Mouse (Mus musculus): ENCODE measurements around the gene Pbx3. TPM values are rescaled to one million over a fixed set of nuclear protein-coding genes. Genes with fewer than 3 reads are reported as not detected.

Pbx3 gene
- total RNA-seq (2023) = 10 to 100 TPM; 18.4 to 20.6 TPM

DNA sequence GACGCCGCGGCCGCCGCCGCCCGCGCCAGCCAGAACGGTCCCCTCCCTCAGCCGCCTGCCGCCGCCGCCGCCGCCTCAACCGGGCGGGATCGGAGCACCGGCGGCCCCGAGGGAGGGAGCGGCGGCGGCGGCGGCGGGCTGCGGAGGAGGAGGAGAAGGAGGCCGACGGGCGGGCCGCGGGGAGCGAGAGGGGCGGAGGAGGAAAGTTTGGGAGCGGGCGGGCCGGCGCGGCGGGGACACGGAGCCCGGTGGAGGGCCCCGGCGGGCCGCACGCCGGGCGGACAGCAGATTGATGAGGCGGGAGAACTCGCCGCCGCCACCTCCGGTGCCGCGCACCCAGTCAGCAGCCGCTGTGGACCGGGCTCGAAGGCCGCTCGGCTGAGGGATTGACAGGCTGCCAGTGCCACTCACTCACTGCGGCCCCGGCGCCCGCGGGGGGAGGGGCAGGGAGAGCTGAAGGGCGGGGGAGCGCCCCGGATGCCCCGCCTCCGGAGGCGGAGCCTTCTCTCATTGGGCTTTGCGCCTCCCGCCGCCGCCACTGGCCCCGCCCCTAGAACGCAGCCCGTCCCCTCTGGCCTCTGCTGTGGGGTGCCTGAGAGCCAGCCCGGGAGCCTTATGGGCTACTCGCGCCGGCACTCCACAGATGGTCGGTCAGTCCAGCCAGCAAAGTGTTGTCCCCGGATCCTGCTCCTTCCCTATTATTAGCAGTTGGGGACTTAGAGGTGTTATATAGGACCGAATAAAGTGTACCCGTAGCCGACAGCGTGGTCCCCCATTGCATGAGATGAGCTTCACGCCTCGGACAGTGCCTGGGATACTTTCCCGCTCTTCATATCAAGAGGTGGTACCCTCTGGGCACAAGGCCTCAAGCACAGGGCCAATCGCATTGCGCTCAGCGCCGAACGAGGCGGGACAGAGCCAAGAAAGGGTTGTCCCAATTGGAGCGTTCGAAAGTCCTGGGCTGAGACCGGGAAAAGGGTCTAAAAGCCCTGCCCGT, at the start of gene Pbx3:
TSS of gene Pbx3 (minus strand) at position 838 of the 997 bp plus-strand sequence.

DNA sequence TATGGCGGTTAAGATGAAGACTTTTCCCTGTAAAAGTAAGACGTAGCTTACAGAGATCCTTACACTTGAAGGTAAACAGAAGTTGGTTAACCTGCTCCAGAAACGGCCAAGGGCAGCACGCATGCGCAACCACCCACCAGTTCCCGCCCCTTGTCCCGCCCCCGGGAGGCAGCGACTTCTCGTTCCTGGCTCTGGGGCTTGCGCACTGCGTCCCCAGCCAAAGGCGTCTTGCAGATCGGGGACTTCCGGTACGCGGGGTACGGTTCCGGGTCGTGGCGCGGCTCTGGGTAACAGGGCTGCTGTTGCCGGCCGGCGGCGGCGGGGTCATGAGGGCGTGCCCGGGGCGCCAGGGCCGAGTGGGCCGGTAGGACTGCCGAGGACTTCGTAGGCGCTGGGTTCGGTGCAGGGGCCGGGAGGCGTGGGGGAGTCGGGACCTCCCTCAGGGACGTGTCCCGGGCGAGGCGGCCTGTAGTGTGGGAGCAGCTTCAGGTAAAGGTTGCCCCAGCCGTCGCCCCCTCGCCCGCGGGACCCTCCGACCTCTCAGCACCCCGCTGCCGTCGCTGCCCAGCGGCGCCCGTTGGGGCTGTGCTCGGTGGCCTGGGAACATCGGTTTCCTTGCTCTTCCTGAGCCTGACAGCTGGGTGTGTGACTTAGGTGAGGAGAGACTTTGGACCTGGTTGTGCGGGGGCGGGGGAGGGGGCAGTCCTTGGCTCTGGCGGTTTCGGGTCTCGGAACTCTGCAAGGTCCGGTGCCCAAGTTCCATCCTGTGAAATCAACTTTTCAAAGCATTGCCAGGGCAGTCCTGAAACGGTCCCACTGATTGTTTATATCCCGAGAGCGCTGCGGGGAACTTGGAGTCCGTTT, 33.9 kb upstream of the Pbx3 start, which contains the start of gene Mapkap1:
TSS of gene Mapkap1 (plus strand) at position 171 of the 864 bp plus-strand sequence.

Other genes starting within 250 kb of the Pbx3 start
- gene Mapkap1, start 33.6 kb upstream of the Pbx3 start, total RNA-seq (2023) = 10 to 100 TPM; 44.2 to 56.1 TPM